Mouse (Mus musculus): ENCODE measurements around the gene Pawr.

DNA sequence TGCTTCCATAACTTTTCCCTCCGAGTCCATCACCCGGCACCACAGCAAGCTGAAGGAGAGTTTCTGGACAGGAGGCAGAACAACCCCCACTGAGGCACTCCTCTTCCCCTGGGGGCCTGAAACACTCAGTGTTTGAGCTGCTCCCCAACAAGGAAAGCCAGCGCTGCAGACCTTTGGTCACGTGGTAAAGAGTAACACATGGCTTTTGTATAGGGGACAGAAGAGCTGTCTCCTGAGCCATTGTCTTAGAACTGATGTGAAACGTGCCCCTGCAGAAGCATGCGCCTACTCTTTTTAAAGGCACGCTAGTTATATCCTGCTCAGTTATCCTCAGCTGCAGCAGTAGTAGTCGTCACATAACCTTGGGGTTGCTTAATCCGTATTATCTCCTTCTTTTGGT is 32.0 kb downstream of the Pawr start:
- no peak for TF ChIP-seq GATA1 (IDR thresholded peaks at IDR 0.05; ENCODE audit: borderline replicate concordance, low read length)
- TF ChIP-seq FLI1 (IDR thresholded peaks at IDR 0.05; ENCODE audit: low read length) = no peak

Data from megakaryocyte, embryonic 14.5 days (primary cell).